Mouse (Mus musculus) layer of hippocampus, adult 9-10 months (tissue): ENCODE measurements around the gene Chm.
A peak's percentile ranks its signal among the peaks of the same experiment; 100 is the strongest.
"Not testable (repeated sequence)": the region's sequence is repeated elsewhere in the genome, so short reads cannot be mapped to it uniquely, and the experiment has no call there.

Experiments used
- DNase-seq: peaks from one replicate; pipeline ENCODE4 v3.0.0; 2022; ENCODE audit warnings: low spot score

Chm gene

GRCm38 (mm10) chrX:113185230-113185985 is at the start of gene Chm:
Gene Chm, minus strand, starts transcription at chrX:113185517.
- DNase-seq, result peak; percentile 63

GRCm38 (mm10) chrX:113193901-113194300 is 8.6 kb upstream of the Chm start:
- DNase-seq, result no peak

- no peak for DNase-seq
Measured at GRCm38 (mm10) chrX:113184569-113185229, 618 bp downstream of the Chm start.

DNA sequence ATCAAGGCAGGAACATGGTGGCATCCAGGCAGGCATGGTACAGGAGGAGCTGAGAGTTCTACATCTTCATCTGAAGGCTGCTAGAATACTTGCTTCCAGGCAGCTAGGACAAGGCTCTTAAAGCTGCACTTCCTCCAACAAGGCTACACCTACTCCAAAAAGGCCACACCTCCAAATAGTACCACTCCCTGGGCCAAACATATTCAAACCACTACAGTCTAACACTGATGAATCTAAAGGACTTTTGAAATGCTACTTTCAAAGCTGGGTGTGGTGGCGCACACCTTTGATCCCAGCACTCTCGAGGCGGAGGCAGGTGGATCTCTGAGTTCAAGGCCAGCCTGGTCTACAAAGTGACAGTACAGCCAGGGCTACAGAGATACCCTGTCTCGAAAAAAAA is 4.5 kb downstream of the Chm start:
- not testable (repeated sequence) for DNase-seq

DNA sequence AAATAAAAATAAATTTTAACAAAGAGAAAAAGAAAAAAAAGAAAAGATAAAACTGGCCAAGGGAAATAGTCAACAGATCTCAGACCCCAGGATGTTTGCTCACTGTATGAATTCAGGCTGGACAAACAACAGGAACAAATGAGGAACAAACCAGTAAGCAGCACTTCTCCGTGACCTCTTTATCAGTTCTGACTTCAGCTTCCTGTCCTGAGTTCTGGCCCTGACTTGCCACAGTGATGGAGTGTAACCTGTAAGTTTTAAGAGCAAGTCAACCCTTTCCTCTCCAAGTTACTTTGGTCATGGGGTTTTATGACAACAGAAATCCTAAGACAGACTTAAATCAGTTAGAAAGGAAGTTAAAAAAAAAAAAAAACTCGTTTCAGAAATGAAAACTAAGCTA is 12.6 kb downstream of the Chm start:
- no peak for DNase-seq

GRCm38 (mm10) chrX:113172271-113172670 is 13.0 kb downstream of the Chm start:
- DNase-seq, result no peak

DNA sequence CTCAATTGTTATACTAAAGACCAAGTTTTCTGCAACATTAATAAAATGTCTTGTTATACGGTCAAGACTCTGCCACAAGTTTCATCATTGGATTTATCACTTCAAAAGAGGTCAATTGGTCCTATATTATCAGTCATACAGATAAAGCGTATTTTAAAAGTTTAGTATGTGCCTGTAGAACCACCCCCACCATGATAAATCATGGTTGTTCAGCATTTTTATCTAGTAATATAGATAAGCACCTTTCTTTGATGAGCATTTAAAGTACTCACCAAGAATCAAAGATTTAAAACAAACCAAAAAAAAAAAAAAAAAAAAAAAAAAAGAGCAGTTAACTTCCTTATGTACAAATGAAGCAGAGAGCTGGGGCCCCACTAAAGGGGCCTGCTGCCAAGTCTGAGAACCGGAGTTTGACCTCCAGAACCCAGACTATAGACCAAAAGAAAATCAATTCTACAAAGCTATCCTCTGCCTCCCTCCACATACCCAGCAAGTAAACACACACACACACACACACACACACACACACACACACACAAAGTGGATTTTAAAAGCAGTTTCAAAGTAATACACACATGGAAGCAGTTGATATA is 25.0 kb downstream of the Chm start:
- no peak for DNase-seq

DNA sequence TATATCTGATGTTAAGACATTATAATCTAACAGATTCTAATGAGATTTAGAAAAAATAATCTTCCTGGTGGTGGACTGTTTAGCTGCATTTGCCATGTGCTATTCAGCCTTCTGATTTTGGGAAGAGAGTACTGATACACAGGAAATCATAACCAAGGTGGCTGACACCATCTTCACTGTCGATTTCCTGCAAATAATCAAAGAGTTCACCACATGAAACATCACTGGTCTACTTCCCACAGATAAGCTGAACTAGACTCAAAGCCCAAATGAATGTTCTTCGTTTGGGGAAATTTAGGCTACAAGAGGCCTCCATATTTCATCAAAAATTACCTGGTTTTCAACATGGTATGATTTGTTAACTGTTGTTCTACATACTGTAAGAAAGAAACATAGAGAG is 101.1 kb downstream of the Chm start:
- DNase-seq, result no peak

DNA sequence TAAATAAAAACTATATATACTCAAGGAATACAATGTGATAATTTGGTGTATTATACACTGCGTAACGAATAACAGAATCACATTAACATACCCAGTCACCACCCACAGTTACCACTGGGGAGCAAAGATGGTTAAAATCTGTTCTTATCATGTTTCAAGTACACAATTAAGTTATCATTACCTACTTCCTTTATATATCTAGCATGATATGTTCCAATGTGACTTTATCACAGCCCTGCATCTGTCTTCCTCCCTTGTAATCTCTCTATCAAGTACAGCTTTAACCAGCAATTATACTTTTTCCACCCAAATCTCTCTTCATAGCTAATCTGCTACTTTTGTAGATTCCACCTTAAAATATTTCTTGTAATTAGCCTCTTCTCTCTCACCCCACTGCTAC is 109.3 kb downstream of the Chm start:
- no peak for DNase-seq

DNA sequence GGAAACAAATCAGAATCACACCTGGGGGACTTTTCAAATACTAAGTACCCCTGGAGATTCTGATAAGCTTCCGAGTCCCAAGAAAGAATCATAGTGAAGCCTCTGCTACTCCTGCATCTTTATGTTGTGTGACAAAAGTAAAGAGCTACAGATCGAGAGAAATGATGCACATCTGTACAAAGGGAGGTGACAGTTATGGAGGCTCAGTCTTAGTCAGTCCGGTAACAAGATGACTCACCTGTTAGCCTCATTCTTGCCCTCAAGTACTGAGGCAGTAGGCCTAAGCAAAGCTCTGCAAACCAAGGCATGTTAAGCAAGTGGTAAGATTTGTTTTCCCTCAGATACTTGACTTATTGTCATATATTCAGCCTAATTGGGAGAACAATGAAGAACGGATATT is 110.5 kb downstream of the Chm start:
- no peak for DNase-seq

GRCm38 (mm10) chrX:113003621-113004020 is 181.7 kb downstream of the Chm start:
- DNase-seq, result no peak

DNA sequence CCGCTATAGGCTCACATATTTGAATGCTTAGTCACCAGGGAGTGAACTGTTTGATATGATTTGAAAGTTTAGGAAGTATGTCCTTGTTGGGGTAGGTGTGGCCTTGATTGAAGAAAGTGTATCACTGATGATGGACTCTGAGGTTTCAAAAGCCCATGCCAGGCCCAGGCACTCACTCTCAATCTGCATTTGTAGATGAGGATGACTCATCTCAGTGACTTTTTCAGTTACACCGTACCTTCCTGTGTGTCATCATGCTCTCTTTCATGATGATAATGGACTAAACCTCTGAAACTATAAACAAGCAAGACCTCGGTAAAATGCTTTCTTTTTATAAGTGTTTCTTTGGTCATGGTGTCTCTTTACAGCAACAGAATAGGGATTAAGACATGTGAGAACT is 183.1 kb downstream of the Chm start:
- no peak for DNase-seq
